Mouse (Mus musculus): ENCODE measurements around the gene Asb7.

DNA sequence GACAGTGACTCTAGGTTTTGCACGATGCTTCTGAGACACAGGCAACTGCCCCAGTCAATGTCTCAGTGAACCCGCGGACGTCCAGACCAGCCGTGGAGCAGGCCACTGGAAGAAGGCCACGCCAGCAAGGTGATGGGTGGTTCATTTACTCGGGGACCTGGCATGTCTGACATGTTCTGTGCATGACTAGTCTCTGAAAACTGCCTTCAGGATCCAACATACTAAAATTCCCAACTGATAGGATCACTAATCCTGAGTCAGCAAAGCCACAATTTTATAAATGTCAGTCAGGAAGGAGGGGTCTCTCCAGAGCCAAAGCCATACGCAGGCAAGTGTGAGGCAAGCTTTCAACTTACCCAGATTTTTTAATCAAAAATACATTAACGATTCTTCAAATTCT lies 35.8 kb downstream of the Asb7 start:
- no peak for TF ChIP-seq CTCF (IDR thresholded peaks at IDR 0.05; ENCODE audit: borderline replicate concordance, insufficient read depth, low read depth, low read length)
- TF ChIP-seq POLR2A (IDR thresholded peaks at IDR 0.05; ENCODE audit: borderline replicate concordance, insufficient read depth, low read length) = no peak

Data from cerebellum, adult 2 months (tissue).